Mouse (Mus musculus) spleen, adult 2 months (tissue): ENCODE results near the gene Gm28539. TPM values are rescaled to one million over a fixed set of nuclear protein-coding genes. Genes with fewer than 3 reads are reported as not detected.

Experiments
- DNase-seq, 2 experiments: peaks; one replicate each; pipeline versions ENCODE4 v3.0.0 to v3.0.0-alpha.2; 2012 to 2021; ENCODE audit warnings: low spot score in 2 of 2, low read depth in 1 of 2
- H3K27ac ChIP-seq: fragments of 200-500 bp; 2 replicates; pipeline ENCODE4 v1.5.1; 2012; ENCODE audit warnings: low read length, inconsistent platforms; ENCODE audit not compliant: insufficient read depth
- H3K27me3 ChIP-seq: fragments of 200-500 bp; 2 replicates; pipeline ENCODE4 v1.6.1; 2012; ENCODE audit warnings: mild to moderate bottlenecking, moderate library complexity, low read length, inconsistent platforms; ENCODE audit not compliant: control insufficient read depth, insufficient read depth
- H3K36me3 ChIP-seq: fragments of 200-500 bp; 2 replicates; pipeline ENCODE4 v1.6.1; 2012; ENCODE audit warnings: mild to moderate bottlenecking, low read length, inconsistent platforms; ENCODE audit not compliant: control insufficient read depth, insufficient read depth
- H3K4me1 ChIP-seq: fragments of 200-500 bp; 2 replicates; pipeline ENCODE4 v1.6.1; 2011; ENCODE audit warnings: inconsistent platforms; ENCODE audit not compliant: control insufficient read depth, insufficient read depth, insufficient read length
- H3K4me3 ChIP-seq: fragments of 200-500 bp; 2 replicates; pipeline ENCODE4 v1.5.1; 2011; ENCODE audit warnings: mild to moderate bottlenecking, inconsistent platforms; ENCODE audit not compliant: insufficient read depth, insufficient read length; ENCODE audit errors: extremely low read depth
- CTCF ChIP-seq: fragments of 200-500 bp; IDR thresholded peaks from 2 replicates; pipeline ENCODE4 v1.5.1; 2011; ENCODE audit warnings: mild to moderate bottlenecking, inconsistent platforms; ENCODE audit not compliant: insufficient read depth, insufficient read length, insufficient replicate concordance; ENCODE audit errors: extremely low read depth
- POLR2A ChIP-seq: fragments of 200-500 bp; IDR thresholded peaks from 2 replicates; pipeline ENCODE4 v1.6.1; 2011; ENCODE audit warnings: low read depth, low read length, inconsistent platforms
- WGBS: fragments of 180-500 bp; shearing (Covaris S2); methylation state at CpG from one replicate; pipeline ENCODE4 v1.1.7; 2018; 5-methylcytosine and 5-hydroxymethylcytosine counted together
- polyA plus RNA-seq: library from polyadenylated mRNA; depleted of rRNA; stranded (reverse); fragments of >200 nt; gene quantifications from 2 replicates; pipeline ENCODE4 v1.2.3, GENCODE M21; 2012

Gm28539 gene
- polyA plus RNA-seq, 1 experiment = 1.9 TPM

DNA sequence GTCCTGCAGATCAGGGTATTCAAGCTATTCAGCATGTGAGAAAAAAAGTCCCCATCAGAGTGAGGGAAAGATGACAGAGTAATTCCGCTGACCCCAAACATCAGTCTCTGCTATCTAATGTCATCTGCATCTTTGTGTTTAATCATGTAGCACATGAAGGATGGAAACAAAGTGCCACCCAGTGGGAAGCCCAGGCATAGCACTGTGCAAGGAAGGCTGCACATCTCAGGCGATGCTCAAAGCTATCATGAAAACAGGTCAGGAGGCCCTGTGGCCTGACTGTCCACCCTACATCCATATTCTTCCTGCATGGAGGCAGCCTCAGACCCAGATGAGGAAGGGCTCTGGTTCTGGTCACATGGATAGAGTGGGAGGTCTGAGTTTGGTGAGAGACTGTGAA lies 37.5 kb upstream of the Gm28539 start:
- H3K4me3 ChIP-seq = no peak overlapping the region
- peaks cover 1% of the 10 kb centered on the region; the same call in 1 of the 2 replicates for H3K36me3 ChIP-seq
- no peak for TF ChIP-seq POLR2A
- no peak for TF ChIP-seq CTCF
- WGBS = 93% methylated on average over 2 of the region's 2 CpGs
- H3K27me3 ChIP-seq = no peaks in the 10 kb centered on the region
- no peak for DNase-seq
- H3K4me1 ChIP-seq = no peaks in the 10 kb centered on the region
- no peak overlapping the region for H3K27ac ChIP-seq

DNA sequence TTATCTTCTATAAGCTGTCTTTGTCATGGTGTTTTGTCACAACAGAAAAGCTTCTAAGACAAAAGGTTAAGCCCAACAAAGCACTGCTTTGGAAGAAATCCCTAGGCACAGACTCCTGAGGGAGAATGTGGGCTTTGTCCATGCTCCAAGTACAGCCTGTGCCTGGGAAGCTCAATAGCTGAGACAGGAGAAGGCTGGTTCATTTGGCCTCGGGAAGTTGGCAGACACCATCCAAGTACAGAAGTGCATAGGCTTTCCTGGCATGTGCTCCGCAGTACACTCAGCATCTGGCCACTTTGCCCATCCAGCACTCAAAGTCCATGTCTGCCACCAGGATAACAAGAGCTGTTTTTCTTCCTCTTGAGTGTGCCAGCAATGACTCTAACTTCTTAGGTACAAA lies 30.6 kb upstream of the Gm28539 start:
- no peaks in the 10 kb centered on the region for H3K4me1 ChIP-seq
- H3K36me3 ChIP-seq = peaks cover 1% of the 10 kb centered on the region; the same call in 1 of the 2 replicates
- H3K4me3 ChIP-seq = no peak overlapping the region
- H3K27me3 ChIP-seq = no peaks in the 10 kb centered on the region
- 100% methylated on average over 2 of the region's 2 CpGs for WGBS
- no peak for TF ChIP-seq POLR2A
- TF ChIP-seq CTCF = no peak
- DNase-seq = no peak
- H3K27ac ChIP-seq = no peak overlapping the region

DNA sequence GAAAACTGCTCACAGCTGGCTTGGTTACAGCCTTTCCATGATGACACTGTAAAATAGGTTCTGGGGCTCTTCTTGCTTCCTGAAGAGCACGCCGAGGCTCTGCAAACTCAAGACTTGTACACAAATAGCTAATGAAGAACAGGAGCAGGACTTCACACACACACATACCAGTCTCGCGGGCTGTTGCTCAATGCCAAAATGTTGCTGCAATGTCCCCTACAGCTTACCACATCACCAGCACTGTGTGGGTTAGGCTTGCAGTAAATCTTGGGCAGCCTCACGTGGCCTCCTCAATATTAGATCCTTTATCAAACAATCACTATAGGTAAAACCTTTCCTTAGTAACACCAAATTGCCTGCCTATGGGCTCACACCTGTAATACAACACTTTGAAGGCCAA lies 27.4 kb upstream of the Gm28539 start:
- TF ChIP-seq POLR2A (no peak), CTCF (no peak)
- Histone ChIP-seq H3K27ac (no peak overlapping the region), H3K4me3 (no peak overlapping the region), H3K27me3 (no peaks in the 10 kb centered on the region), H3K36me3 (no peaks in the 10 kb centered on the region), H3K4me1 (peaks cover 2% of the 10 kb centered on the region; the same call in 1 of the 2 replicates)
- WGBS = 91% methylated on average over 5 of the region's 5 CpGs
- DNase-seq = no peak

DNA sequence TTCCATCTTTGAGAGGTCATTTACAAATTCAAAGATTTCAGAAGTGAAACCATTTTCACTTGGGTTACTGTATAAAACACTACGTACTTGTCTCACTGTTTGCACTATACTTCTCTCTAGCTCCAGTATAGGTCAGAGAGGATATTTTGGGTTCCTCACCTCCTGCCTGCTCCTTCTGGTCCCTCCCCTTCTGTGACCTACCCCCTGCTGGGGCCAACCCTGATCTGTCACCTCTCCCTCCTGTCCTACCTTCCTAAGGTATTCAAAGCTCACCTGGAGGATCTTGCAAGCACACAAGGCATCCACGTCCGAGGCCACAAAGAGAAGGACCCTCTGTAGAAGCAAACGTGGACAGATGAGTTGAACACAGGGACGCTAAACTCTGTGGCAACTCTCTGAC lies 25.4 kb upstream of the Gm28539 start:
- H3K4me1 ChIP-seq = peaks cover 2% of the 10 kb centered on the region; the same call in 1 of the 2 replicates
- DNase-seq = no peak
- H3K36me3 ChIP-seq = 0 out of 2 replicates have a peak, but pooled peaks cover 3% of the 10 kb centered on the region
- H3K27me3 ChIP-seq = no peaks in the 10 kb centered on the region
- WGBS = 3% methylated on average over 5 of the region's 5 CpGs
- H3K27ac ChIP-seq = no peak overlapping the region; the same call in 1 of the 2 replicates
- TF ChIP-seq POLR2A (no peak), CTCF (no peak)
- H3K4me3 ChIP-seq = peak overlapping the region; percentile 98

DNA sequence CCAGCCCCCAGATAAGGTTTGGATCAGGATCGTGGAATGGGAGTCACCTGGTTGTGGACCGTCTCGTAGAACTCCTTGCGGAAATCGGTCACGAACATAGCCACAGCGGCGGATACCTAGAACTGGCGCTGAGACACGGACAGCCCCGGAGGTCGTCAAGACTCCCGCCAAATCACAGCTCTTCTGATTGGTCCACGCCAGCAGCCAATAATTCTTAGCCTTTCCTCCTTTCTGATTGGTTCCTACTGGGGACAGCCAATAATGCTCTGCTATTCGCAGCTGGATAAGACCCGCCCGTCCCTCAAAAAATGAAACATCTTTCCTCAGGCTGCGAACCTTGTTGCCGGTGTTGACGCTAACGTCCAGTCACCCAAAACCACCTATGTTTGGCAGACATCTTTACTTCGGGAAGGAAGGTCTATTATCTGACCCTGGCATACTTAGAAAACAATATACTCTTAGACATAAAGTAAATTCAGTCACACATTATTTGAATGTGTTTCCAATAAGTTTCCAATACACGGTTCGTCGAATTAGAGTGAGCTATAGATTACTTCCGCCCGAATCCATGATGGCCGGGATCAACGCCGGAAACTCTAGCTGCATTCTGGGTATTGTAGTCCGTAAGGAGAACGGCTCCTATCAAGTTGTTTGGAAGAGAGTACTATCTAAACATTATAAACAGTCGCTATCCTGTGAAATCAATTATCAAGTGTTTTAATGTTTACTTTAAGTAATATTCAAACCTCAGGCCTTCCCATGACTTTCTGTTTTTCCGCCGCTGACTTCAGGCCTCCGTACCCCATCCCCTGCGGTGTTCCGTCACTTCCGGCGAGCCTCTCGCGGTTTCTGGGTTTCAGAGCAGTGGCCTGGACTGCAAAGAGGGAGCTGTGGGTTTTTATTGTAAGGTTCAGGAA lies 24.7 kb upstream of the Gm28539 start, which contains the start of the genes Ufd1 and Cdc45:
TSS of gene Ufd1 (plus strand) at position 312 of the 917 bp plus-strand sequence.
TSS of gene Cdc45 (minus strand) at position 520 of the 917 bp plus-strand sequence.
- under 1% methylated on average over 42 of the region's 42 CpGs for WGBS
- TF ChIP-seq POLR2A = peak; percentile 36; the same call in 1 of the 2 replicates
- no peak for TF ChIP-seq CTCF
- Histone ChIP-seq H3K27me3 (no peaks in the 10 kb centered on the region), H3K27ac (peak within 1 kb of the TSS; percentile 69), H3K4me3 (peak within 1 kb of the TSS; percentile 98), H3K36me3 (0 out of 2 replicates have a peak, but pooled peaks cover 5% of the 10 kb centered on the region), H3K4me1 (peaks cover 2% of the 10 kb centered on the region; the same call in 1 of the 2 replicates)
- peak; percentile 83 to 95 for DNase-seq

DNA sequence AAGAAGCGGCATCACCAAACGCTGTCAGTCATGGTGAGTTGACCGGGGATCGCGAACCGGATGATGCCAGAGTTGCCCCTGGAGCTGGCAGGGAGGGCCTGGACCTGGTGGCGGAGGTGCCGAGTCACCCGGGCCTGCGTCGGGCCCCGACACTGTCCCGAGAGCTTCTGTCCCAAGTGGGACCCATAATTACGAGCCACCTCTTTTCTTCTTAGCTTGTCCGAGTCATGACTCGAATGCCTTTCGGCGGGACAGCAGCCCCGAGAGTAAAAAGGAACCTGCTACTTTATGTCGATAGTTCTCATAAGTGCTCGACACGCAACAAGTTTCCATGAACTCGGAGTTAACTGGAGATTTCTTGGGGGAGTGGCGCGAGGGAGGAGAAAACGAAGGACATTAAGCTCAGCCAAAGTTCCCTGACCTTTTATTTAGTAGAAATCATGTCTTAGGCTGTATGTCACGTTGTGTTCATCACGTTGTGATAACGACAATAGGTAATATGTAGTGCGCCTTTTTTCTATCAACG lies 23.9 kb upstream of the Gm28539 start:
- WGBS = 1% methylated on average over 31 of the region's 31 CpGs
- H3K27me3 ChIP-seq = no peaks in the 10 kb centered on the region
- 0 out of 2 replicates have a peak, but pooled peaks cover 5% of the 10 kb centered on the region for H3K36me3 ChIP-seq
- H3K4me3 ChIP-seq = peak overlapping the region; percentile 98
- no peak for TF ChIP-seq POLR2A
- no peak for TF ChIP-seq CTCF
- peak overlapping the region; percentile 69; the same call in 1 of the 2 replicates for H3K27ac ChIP-seq
- peaks cover 2% of the 10 kb centered on the region; the same call in 1 of the 2 replicates for H3K4me1 ChIP-seq
- no peak for DNase-seq
